Mouse (Mus musculus) C2C12 (cell line): ENCODE measurements around the gene Nufip1.

Experiments used
- CTCF ChIP-seq: IDR thresholded peaks from one replicate; pipeline ENCODE4 v1.5.1; 2011; ENCODE audit not compliant: control insufficient read depth, insufficient read depth, insufficient read length
- FOSL1 ChIP-seq: IDR thresholded peaks from one replicate; pipeline ENCODE4 v1.8.0; 2011; ENCODE audit warnings: mild to moderate bottlenecking, low read length; ENCODE audit not compliant: poor library complexity, insufficient read depth, severe bottlenecking
- MAX ChIP-seq: IDR thresholded peaks from one replicate; pipeline ENCODE4 v1.6.1; 2011; ENCODE audit warnings: mild to moderate bottlenecking, control low read depth
- MYOD1 ChIP-seq: IDR thresholded peaks from one replicate; pipeline ENCODE4 v1.6.1; 2011; ENCODE audit warnings: low read depth; ENCODE audit not compliant: control insufficient read depth, insufficient read length
- MYOG ChIP-seq: IDR thresholded peaks from one replicate; pipeline ENCODE4 v1.6.1; 2011; ENCODE audit not compliant: control insufficient read depth, insufficient read length; ENCODE audit errors: extremely low read depth
- USF1 ChIP-seq: IDR thresholded peaks from one replicate; pipeline ENCODE4 v1.6.1; 2011; ENCODE audit warnings: low read depth, mild to moderate bottlenecking, control low read depth, moderate library complexity

DNA sequence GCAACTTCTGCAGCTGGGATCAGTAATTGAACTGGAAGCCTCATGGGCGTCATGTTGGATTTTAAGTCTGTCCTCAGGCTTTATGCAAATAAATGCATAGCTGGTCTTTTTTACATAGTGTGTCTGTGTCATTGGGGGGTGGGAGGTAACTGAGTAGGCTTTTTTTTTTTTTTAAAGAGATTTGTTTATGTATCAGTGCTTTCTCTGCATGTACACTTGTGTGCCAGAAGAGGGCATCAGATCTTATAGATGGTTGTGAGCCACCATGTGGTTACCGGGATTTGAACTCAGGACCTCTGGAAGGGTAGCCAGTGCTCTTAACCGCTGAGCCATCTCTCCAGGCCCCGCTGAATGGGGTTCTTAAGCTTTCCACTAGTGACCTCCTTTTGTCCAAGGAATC, 24.3 kb downstream of the Nufip1 start:
- no peak for TF ChIP-seq CTCF
- TF ChIP-seq USF1: no peak
- no peak for TF ChIP-seq MYOG
- no peak for TF ChIP-seq MAX
- TF ChIP-seq FOSL1: no peak
- TF ChIP-seq MYOD1: no peak
